Mouse (Mus musculus) MEL (cell line): ENCODE measurements around the gene Sorbs2. TPM values are rescaled to one million over a fixed set of nuclear protein-coding genes. Genes with fewer than 3 reads are reported as not detected.

Source experiments
- DNase-seq: peaks from one replicate; pipeline ENCODE4 v3.0.0; 2011; ENCODE audit warnings: low read depth, low spot score
- H3K27ac ChIP-seq: 2 replicates; pipeline ENCODE4 v1.5.1; 2012; ENCODE audit warnings: low read depth, mild to moderate bottlenecking, control low read depth, low read length, moderate library complexity; ENCODE audit not compliant: control insufficient read depth
- H3K27me3 ChIP-seq, 2 experiments: fragments of 150-350 bp in 1 of 2; sonication (generic) in 1 of 2; 2 replicates each; pipeline ENCODE4 v1.6.1; 2012; ENCODE audit warnings: low read length in 2 of 2, mild to moderate bottlenecking in 2 of 2, improper control_type of control experiment in 1 of 2, moderate library complexity in 1 of 2; ENCODE audit not compliant: insufficient read depth in 2 of 2, control insufficient read depth in 1 of 2
- H3K36me3 ChIP-seq, 2 experiments: 2 replicates each; pipeline ENCODE4 v1.6.1; 2012 to 2014; ENCODE audit warnings: low read length in 2 of 2, improper control_type of control experiment in 1 of 2, inconsistent platforms in 1 of 2, mild to moderate bottlenecking in 1 of 2; ENCODE audit not compliant: insufficient read depth in 2 of 2, control insufficient read depth in 1 of 2
- H3K4me1 ChIP-seq, 2 experiments: fragments of 150-350 bp in 1 of 2; sonication (generic) in 1 of 2; 2 replicates each; pipeline ENCODE4 v1.6.1; 2012; ENCODE audit warnings: low read length in 2 of 2, improper control_type of control experiment in 1 of 2, mild to moderate bottlenecking in 1 of 2; ENCODE audit not compliant: insufficient read depth in 2 of 2, control insufficient read depth in 1 of 2
- H3K4me3 ChIP-seq, 2 experiments: fragments of 150-350 bp in 1 of 2; sonication (generic) in 1 of 2; 2 replicates each; pipeline ENCODE4 v1.5.1; 2012; ENCODE audit warnings: low read depth in 2 of 2, low read length in 2 of 2, mild to moderate bottlenecking in 2 of 2, moderate library complexity in 2 of 2, control low read depth in 1 of 2, improper control_type of control experiment in 1 of 2; ENCODE audit not compliant: control insufficient read depth in 1 of 2, insufficient read depth in 1 of 2
- H3K79me2 ChIP-seq: 2 replicates; pipeline ENCODE4 v1.6.1; 2012; ENCODE audit warnings: mild to moderate bottlenecking, low read length, moderate library complexity; ENCODE audit not compliant: control insufficient read depth, poor library complexity, insufficient read depth
- H3K9ac ChIP-seq: 2 replicates; pipeline ENCODE4 v1.6.1; 2012; ENCODE audit warnings: low read depth, mild to moderate bottlenecking, control low read depth, low read length, moderate library complexity; ENCODE audit not compliant: control insufficient read depth, poor library complexity, severe bottlenecking
- H3K9me3 ChIP-seq: fragments of 150-350 bp; sonication (generic); replicated peaks from 2 replicates; pipeline ENCODE4 v1.6.1; 2012; ENCODE audit warnings: mild to moderate bottlenecking, low read length, improper control_type of control experiment, moderate library complexity; ENCODE audit not compliant: insufficient read depth
- CTCF ChIP-seq, 3 experiments: IDR thresholded peaks in 2 of 3; conservative IDR thresholded peaks in 1 of 3; 2 replicates each; pipeline ENCODE4 v1.5.1; 2011 to 2012; ENCODE audit warnings: low read length in 3 of 3, low read depth in 2 of 3, mild to moderate bottlenecking in 2 of 3, improper control_type of control experiment in 1 of 3, inconsistent platforms in 1 of 3, mixed read lengths in 1 of 3, moderate library complexity in 1 of 3; ENCODE audit not compliant: control insufficient read depth in 1 of 3, insufficient read depth in 1 of 3, poor library complexity in 1 of 3, severe bottlenecking in 1 of 3
- E2F4 ChIP-seq: IDR thresholded peaks from 2 replicates; pipeline ENCODE4 v1.6.1; 2011; ENCODE audit warnings: low read depth, low read length, improper control_type of control experiment, borderline replicate concordance
- ELF1 ChIP-seq: IDR thresholded peaks from 2 replicates; pipeline ENCODE4 v1.6.1; 2014; ENCODE audit warnings: low read depth, mild to moderate bottlenecking, inconsistent platforms, low read length, improper control_type of control experiment, moderate library complexity
- GATA1 ChIP-seq: IDR thresholded peaks from 2 replicates; pipeline ENCODE4 v1.6.1; 2011; ENCODE audit warnings: low read depth, low read length, improper control_type of control experiment
- MAFK ChIP-seq: IDR thresholded peaks from 2 replicates; pipeline ENCODE4 v1.6.1; 2011; ENCODE audit warnings: low read depth, mild to moderate bottlenecking, low read length, improper control_type of control experiment, borderline replicate concordance
- MAX ChIP-seq: IDR thresholded peaks from 2 replicates; pipeline ENCODE4 v1.6.1; 2011; ENCODE audit warnings: low read length, improper control_type of control experiment
- MEF2A ChIP-seq: IDR thresholded peaks from 2 replicates; pipeline ENCODE4 v1.6.1; 2014; ENCODE audit warnings: low read depth, mild to moderate bottlenecking, inconsistent platforms, low read length, improper control_type of control experiment; ENCODE audit not compliant: poor library complexity, insufficient replicate concordance, severe bottlenecking; ENCODE audit errors: extremely low read depth
- MXI1 ChIP-seq: IDR thresholded peaks from 2 replicates; pipeline ENCODE4 v1.6.1; 2011; ENCODE audit warnings: mild to moderate bottlenecking, low read depth, low read length, improper control_type of control experiment
- POLR2AphosphoS2 ChIP-seq: IDR thresholded peaks from 2 replicates; pipeline ENCODE4 v1.6.1; 2011; ENCODE audit warnings: low read length, improper control_type of control experiment
- POLR2AphosphoS5 ChIP-seq: IDR thresholded peaks from 2 replicates; pipeline ENCODE4 v1.6.1; 2012; ENCODE audit warnings: low read depth, borderline replicate concordance, mild to moderate bottlenecking, inconsistent platforms, low read length, moderate library complexity, mixed read lengths
- SIN3A ChIP-seq: IDR thresholded peaks from 2 replicates; pipeline ENCODE4 v1.6.1; 2012; ENCODE audit warnings: low read length, improper control_type of control experiment, inconsistent platforms
- USF2 ChIP-seq, 2 experiments: IDR thresholded peaks; 2 replicates each; pipeline ENCODE4 v1.6.1; 2011 to 2012; ENCODE audit warnings: improper control_type of control experiment in 2 of 2, low read length in 2 of 2, borderline replicate concordance in 1 of 2, inconsistent platforms in 1 of 2, low read depth in 1 of 2, mild to moderate bottlenecking in 1 of 2; ENCODE audit not compliant: insufficient read depth in 1 of 2
- ZMIZ1 ChIP-seq: IDR thresholded peaks from 2 replicates; pipeline ENCODE4 v1.6.1; 2012; ENCODE audit warnings: low read depth, mild to moderate bottlenecking, inconsistent platforms, low read length, improper control_type of control experiment, moderate library complexity
- ZNF384 ChIP-seq: IDR thresholded peaks from 2 replicates; pipeline ENCODE4 v1.6.1; 2012; ENCODE audit warnings: low read depth, mild to moderate bottlenecking, inconsistent platforms, low read length, improper control_type of control experiment
- polyA plus RNA-seq, 2 experiments: library from polyadenylated mRNA; stranded (reverse) in 1 of 2; unstranded in 1 of 2; fragments of >175 nt in 1 of 2; fragments of >200 nt in 1 of 2; gene quantifications; 2 replicates each; pipeline versions ENCODE4 v1.2.1 to v1.2.4; 2012; ENCODE audit warnings: low replicate concordance in 2 of 2, low read depth in 1 of 2; ENCODE audit not compliant: insufficient read length in 2 of 2, insufficient read depth in 1 of 2, missing spikeins in 1 of 2
- total RNA-seq: library from RNA; depleted of rRNA; stranded (reverse); fragments of 300-350 nt; gene quantifications from 2 replicates; pipeline ENCODE4 v1.2.3, GENCODE M21; 2012

Sorbs2 gene
- total and polyA plus RNA-seq, 3 experiments = not detected

GRCm38 (mm10) chr8:45760622-45761021, 253.0 kb downstream of the Sorbs2 start:
- no peak for DNase-seq
- TF ChIP-seq ZMIZ1 = no peak
- no peak for TF ChIP-seq MAX
- no peak for TF ChIP-seq MAFK
- TF ChIP-seq GATA1 = no peak
- no peak for TF ChIP-seq POLR2AphosphoS2
- no peak for TF ChIP-seq E2F4
- TF ChIP-seq CTCF (IDR thresholded peaks at IDR 0.05 in 2 of 3, conservative IDR thresholded peaks at IDR 0.05 in 1 of 3; ENCODE audit: control insufficient read depth in 1 of 3, insufficient read depth in 1 of 3, low read depth in 2 of 3, low read length in 3 of 3, poor library complexity in 1 of 3, severe bottlenecking in 1 of 3) = no peak
- TF ChIP-seq POLR2AphosphoS5 = no peak
- no peak for TF ChIP-seq ELF1
- TF ChIP-seq ZNF384 = no peak
- no peak overlapping the region for H3K9ac ChIP-seq
- no peaks in the 10 kb centered on the region for H3K79me2 ChIP-seq
- H3K4me1 ChIP-seq = no peaks in the 10 kb centered on the region
- no peaks in the 10 kb centered on the region for H3K36me3 ChIP-seq
- no peak overlapping the region for H3K4me3 ChIP-seq
- H3K27ac ChIP-seq = no peak overlapping the region
- H3K9me3 ChIP-seq = no peaks in the 10 kb centered on the region
- no peaks in the 10 kb centered on the region for H3K27me3 ChIP-seq

GRCm38 (mm10) chr8:45761053-45761452, 253.5 kb downstream of the Sorbs2 start:
- Histone ChIP-seq H3K36me3 (no peaks in the 10 kb centered on the region), H3K4me3 (no peak overlapping the region), H3K9me3 (no peaks in the 10 kb centered on the region), H3K4me1 (no peaks in the 10 kb centered on the region), H3K27me3 (no peaks in the 10 kb centered on the region), H3K9ac (no peak overlapping the region), H3K79me2 (no peaks in the 10 kb centered on the region), H3K27ac (no peak overlapping the region)
- no peak for DNase-seq
- TF ChIP-seq MXI1 = no peak
- no peak for TF ChIP-seq MEF2A
- TF ChIP-seq USF2 (IDR thresholded peaks at IDR 0.05; ENCODE audit: borderline replicate concordance in 1 of 2, insufficient read depth in 1 of 2, low read depth in 1 of 2, low read length in 2 of 2) = no peak
- TF ChIP-seq SIN3A = no peak
- TF ChIP-seq MAX = no peak
